Mouse (Mus musculus) G1E-ER4 (cell line): Measurements from ENCODE around the gene Hck. TPM values are rescaled to one million over a fixed set of nuclear protein-coding genes. Genes with fewer than 3 reads are reported as not detected.

Source experiments
- GATA1 ChIP-seq: IDR thresholded peaks from one replicate; pipeline ENCODE4 v1.8.0; 2012; ENCODE audit warnings: low read length, inconsistent platforms
- polyA plus RNA-seq: library from polyadenylated mRNA; stranded (reverse); fragments of >175 nt; gene quantifications from 2 replicates; pipeline ENCODE4 v1.2.3, GENCODE M21; 2012

Gene Hck
- polyA plus RNA-seq, 1 experiment: not detected

DNA sequence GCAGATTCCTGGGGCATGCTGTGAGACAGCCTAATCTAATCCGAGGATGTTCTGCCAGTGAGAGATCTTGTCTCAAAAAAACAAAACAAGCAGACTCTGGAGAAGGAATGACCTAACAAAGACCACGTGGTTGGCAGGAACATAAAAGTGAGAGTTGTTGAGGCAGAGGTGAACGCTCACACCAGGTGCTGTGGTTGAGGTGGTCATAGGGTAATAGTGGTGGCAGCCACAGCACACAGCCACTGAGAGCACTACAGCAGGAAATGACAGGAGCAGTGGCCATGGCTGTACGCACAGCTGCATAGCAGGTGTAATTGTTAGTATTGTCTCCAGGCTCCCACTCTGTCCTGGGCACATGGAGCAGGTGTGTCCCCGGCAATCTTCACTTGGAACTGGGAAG, 17.6 kb downstream of the Hck start:
- no peak for TF ChIP-seq GATA1

DNA sequence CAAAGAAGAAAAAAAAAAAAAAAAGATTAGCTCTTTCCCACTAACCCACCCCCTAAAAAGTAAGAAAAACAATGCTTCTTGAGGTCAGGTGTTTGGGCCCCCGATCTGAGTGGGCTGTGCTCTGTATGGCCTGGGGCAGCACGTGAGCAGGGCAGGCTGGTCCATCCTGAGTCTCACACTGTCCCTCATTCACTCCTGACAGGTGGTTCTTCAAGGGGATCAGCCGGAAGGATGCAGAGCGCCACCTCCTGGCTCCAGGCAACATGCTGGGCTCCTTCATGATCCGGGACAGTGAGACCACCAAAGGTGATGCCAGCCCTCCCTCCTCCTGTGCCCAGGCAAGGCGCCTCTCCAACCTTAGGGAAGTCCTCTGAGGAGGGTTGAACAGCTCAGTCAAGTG, 22.8 kb downstream of the Hck start:
- TF ChIP-seq GATA1: no peak

DNA sequence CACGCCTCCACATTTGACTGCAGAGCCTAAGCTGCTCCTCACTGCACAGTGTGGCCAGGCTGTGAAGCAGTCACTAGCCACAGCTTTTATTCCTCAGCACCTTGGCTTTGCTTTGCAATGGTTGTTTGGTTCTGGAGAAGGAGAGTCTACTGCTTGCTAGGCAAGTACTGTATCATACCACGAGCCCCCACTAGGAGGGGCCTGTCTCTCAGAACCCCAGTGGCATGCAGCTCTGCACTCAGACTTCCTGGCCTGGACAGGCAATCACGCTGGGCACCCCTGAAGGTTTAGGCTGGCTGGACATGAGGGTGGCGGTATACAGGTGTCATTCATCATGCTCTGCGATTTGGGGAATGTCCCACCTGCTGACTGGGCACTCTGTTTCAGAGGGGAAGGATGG, 26.0 kb downstream of the Hck start:
- TF ChIP-seq GATA1: no peak

DNA sequence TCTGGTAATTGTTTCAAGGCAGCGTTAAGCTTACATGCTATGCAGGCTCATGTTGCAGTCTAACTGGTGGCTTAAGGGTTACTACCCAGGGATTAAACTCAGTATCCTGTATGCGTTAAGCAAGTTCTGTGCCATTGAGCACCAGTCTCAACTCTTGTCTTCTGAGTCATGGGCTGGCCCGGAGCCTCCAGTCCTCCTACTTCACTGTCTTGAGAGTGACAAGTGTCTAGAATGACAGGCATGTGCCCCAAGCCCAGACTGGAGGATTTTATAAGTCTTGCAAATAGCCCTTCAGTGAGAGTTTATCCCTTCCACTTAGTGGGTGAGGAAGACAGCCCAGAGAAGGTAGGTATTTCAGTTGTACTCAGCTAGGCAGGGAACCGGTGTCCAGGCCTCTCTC, 27.9 kb downstream of the Hck start:
- no peak for TF ChIP-seq GATA1

DNA sequence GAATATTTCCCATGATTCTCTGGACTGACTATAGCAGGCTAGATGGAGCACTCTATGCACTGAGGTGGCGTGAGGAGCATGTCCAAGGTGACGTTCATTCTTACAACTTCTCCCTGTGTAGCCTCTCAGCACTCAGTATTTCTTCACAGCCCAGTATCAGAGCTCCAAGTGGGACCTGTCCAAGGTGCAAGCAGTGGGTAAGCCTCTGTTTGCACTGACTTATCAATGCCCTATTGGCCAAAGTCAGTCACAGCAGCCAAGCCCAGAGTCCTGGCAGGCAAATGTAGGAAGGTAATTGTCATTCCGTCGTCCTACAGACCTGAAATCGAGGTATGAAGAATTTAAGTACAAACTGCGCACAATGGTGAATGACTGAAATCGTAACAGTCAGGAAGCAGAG, 30.9 kb downstream of the Hck start:
- no peak for TF ChIP-seq GATA1

DNA sequence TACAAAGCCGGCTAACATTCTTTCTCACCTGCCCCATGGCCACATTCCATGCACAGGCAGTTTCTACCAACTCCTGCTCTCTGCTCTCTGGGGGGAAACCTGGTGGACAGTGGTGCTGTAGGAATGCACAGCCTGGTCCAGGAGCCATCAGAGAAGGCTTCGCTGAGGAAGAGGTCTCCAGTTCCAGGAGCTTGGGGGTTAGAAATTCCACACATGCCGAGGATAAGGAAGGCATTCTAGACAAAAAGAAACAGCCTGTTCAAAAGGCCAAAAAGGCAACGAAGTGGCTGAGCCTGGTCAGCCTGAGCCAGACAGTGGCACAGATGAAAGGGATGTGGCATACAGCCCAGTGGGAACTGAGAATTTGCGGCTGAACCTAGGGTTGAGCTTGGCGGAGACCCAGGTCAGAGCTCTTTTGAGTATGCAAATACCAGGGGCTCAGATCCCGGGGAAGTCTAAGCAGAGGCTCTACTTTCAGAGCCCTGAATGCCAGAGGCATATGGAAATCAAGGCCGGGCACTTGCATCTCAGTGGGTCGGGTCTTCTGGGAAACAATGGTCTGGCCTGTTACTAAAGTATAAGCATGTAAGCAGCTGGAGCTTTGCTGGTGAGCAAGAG, 31.8 kb downstream of the Hck start:
- no peak for TF ChIP-seq GATA1

DNA sequence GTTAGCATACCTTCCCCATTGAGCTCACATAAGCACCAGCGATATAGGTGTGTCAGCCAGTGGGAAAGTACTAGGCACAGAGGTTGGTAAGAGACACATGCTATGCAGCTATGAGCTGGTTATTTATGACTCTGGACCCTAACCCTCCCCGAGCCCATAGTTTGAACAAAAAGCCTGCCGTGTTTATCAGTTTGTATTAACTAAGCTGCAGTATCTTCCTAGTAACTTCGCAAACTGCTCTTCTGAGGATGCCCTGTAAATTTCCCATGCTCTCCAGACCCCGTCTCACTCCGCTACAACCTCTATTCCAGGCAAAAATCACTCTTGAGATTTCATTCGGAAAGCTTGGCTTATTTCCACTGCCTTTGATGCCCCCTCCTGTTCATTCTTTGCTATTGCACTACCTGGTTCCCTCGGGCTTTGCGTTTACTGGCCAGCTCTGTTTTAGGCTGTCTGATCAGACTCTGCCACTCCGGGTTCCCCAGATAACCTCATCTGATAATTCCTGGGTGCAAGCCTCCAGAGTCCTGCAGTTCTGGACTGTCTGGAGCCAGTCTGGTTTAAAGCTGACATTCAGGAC, 34.4 kb downstream of the Hck start:
- TF ChIP-seq GATA1: no peak

DNA sequence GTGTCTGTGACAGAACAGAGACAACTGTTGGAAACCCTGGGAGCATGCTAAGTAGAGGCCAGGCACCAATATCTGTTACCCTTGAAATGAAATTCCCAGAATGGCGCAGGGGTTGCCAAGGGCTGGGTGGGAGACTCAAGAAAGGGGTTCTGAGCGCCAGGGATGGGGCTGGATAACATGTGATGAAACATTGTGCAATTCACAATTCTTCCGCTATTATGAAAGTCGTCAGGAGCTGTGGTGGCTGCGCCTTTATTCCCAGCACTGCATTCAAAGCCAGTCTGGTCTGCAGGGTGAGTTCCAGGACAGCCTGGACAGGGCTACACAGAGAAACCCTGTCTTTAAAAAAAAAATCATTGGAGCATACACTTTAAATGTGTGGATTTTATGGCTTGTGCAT, 37.1 kb downstream of the Hck start:
- no peak for TF ChIP-seq GATA1

DNA sequence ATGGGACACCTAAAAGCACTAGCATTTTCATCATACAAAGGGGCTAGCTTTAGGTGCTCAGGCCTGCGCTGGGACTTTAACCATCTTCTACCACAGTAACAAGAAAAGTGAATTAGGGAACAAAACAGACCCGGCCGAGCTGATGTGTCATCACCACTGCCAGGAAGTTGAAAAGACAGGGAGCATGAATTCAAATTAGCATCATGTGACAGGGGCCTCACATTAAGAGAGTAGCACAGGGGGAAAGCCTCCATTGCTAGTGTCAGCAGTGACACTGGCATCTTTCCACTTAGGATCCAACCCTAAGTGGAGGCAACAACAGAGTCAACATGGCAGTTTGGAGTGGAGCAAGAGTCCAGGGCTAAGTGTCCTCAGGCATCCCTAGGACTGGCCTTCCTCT, 39.0 kb downstream of the Hck start:
- TF ChIP-seq GATA1: no peak

DNA sequence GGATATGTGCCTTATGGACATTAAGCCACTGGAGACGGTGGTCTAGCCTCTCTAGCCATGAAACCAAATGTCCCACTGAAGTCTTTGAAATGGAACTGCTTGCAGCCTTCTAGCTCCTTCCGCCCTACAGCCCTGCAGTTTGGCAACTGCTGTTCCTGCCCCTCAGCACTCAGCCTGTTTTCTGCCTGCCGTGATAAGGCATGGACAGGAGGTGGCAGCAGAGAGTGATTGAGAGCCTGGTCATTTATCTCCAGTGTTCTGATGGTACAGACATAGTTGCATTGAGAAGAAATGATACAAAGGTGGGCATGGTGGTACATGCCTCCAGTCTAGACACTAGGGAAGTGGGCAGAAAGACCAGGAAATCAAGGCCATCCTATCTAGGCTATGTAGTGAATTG, 39.4 kb downstream of the Hck start:
- no peak for TF ChIP-seq GATA1

DNA sequence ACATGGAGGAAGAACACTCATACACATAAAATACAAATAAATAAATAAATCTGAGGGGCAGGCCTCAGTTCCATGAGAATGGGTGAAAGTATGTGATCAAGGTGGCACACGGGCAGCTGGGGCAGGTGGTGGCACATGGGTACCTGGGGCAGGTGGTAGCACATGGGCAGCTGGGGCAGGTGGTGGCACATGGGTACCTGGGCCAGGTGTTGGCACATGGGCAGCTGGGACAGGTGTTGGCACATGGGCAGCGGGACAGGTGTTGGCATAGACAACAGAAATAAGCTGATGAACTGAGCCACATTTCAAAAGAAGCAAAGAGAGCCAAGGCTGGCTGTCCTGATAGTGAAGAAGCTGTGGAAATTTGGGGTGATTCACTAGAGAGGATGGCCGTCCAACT, 41.5 kb downstream of the Hck start:
- no peak for TF ChIP-seq GATA1

DNA sequence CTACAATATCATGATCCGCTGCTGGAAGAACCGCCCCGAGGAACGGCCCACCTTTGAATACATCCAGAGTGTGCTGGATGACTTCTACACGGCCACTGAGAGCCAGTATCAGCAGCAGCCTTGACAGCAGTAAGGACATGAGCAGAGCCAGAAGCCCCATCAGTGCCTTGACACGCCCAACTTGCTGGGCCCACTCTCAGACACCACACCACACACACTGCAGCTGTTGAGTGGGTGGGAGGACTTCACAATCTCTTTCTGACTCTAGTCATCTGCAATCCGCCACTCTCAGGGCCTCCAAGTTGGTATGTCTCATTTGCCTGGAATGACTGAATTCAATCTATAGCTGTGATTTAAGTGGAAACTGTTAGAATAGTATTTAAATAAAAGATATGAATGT, 42.8 kb downstream of the Hck start:
- no peak for TF ChIP-seq GATA1

DNA sequence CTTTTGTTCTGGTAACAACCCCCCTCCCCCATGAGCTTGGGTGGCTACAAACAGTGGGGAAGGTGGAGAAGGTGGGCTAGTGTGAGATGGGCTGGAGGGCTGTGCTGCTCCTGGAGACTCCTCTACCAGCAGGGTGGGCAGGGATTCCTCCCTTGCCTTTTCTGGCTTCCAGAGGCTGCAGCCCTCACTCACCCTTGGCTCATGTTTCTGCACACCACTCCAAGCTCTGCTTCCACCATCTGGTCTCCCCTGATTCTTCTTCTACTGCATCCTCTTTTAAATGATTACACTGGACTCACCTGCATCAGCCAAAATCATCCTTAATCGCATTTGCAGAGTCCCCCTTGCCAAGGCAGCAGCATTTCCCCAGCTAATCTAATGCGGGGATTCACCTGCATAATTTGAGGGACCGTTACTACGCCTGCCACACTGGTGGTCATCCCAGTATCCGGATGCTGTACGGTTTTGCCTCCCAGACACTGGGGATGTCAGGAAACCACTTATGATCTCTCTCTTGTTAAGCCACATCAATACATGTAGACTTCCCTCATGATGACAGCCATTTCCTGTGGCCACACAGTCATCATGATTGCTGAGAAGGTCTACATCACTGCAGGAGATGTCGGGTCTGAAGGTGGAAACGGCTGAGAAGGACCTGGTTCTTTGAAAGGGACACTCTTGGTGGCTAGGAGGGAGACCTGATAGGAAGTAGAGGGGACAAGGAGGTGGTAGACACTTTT, 43.8 kb downstream of the Hck start:
- TF ChIP-seq GATA1: no peak

DNA sequence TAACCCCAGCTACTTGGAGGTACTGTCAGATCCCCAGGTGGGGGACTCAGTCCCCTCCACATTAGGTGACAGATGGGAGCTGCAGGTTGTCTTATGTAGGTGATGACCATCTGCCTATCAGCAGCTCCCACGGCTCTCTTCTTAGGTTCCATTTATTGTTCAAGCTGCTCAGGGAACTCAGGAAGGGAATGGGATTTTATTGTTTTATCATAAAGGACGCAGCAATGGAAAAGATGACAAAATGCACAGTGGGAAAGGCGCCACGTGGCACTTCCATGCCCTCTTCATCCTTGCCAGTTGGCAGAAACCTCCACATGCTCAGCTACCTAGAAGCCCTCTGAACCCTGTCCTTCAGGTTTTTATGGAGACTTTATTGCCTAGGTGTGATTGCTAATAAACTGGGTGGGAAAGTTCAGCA, 44.8 kb downstream of the Hck start:
- TF ChIP-seq GATA1: no peak

DNA sequence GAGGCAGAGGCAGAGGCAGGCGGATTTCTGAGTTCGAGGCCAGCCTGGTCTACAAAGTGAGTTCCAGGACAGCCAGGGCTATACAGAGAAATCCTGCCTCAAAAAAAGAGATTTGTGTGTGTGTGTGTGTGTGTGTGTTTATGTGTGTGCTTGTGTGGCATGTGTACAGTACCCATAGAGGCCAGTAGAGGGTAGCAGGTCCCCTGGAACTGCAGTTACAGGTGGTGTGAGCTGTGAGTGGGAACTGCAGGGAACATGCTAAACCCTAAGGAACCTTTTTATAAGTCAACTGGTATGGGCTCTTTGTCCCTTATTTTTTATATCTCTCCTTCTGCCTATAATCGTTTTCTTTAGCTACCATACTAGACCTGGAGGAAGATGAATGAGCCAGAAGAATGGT, 49.0 kb downstream of the Hck start:
- TF ChIP-seq GATA1: no peak

DNA sequence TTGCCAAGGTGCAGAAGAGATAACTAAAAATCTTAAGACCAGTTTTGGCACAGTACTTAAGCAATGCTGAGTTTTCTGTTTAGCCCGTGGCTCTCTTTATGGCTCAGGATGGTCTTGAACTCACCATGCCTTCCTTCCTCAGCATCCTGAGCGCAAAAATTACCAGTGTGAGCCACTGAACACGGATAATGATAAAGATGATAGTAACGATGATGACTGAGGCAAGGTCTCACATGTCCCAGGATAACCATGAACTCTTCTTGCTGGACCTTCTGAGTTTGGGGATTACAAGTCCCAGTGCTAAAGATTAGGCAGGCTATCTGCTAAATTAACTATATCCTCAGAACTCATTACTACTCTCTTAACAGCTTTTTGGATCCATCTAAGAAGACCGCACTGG, 51.9 kb downstream of the Hck start:
- TF ChIP-seq GATA1: no peak
